Mouse (Mus musculus): ENCODE data around the gene Cfap45. TPM values are rescaled to one million over a fixed set of nuclear protein-coding genes. Genes with fewer than 3 reads are reported as not detected.

Cfap45 gene
- polyA plus RNA-seq, 1 experiment = 0.20 TPM

DNA sequence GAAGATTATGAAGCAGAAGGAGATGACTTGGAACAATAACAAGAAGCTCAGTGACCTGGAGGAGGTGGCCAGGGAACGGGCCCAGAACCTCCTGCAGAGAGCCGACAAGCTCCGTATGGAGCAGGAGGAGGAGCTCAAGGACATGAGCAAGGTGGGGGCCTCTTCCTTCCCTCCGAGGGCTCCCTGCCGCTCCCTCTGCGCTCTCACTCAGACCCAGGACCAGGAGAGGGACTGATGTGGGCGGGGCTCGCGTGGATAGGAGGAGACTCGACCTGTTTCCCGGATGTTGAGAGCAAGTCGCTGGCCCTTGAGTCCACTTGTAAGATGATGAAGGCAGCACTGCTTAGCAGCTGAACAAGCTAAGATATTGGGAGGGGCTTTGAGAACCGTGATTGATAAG lies 11.9 kb downstream of the Cfap45 start:
- Histone ChIP-seq H3K4me3 (ENCODE audit: extremely low read depth, insufficient read depth, insufficient read length) (no peak overlapping the region), H3K36me3 (ENCODE audit: control insufficient read depth, insufficient read depth, low read length) (no peaks in the 10 kb centered on the region), H3K27me3 (ENCODE audit: control insufficient read depth, insufficient read depth, low read length) (no peaks in the 10 kb centered on the region), H3K27ac (ENCODE audit: insufficient read depth, low read length) (no peak overlapping the region), H3K4me1 (ENCODE audit: control insufficient read depth, insufficient read depth, insufficient read length) (no peaks in the 10 kb centered on the region)
- no peak for TF ChIP-seq POLR2A (IDR thresholded peaks at IDR 0.05; ENCODE audit: low read depth, low read length)
- TF ChIP-seq CTCF (IDR thresholded peaks at IDR 0.05; ENCODE audit: extremely low read depth, insufficient read depth, insufficient read length, insufficient replicate concordance) = no peak
- 46% methylated on average over 13 of the region's 13 CpGs for WGBS
- no peak for DNase-seq (ENCODE audit: low read depth in 1 of 2, low spot score in 2 of 2)

DNA sequence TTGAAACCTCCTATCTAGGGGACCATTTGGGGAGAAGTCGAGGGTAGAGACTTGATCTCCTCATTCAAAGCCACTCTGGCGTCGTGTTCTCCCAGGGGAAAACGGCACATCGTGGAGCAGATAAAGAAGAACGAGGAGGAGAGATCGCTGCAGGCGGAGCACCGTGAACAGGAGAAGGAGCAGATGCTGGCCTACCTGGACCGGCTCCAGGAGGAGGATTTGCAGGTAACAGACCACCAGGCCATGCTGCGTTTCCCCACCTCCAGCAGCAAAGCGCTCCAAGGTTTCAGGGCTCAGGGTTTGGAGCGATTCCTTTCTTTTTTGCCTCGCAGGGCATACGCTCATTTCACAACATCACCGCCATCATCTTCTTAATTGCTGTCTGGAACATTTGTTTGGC lies 14.5 kb downstream of the Cfap45 start:
- no peak for TF ChIP-seq POLR2A (IDR thresholded peaks at IDR 0.05; ENCODE audit: low read depth, low read length)
- no peak for TF ChIP-seq CTCF (IDR thresholded peaks at IDR 0.05; ENCODE audit: extremely low read depth, insufficient read depth, insufficient read length, insufficient replicate concordance)

DNA sequence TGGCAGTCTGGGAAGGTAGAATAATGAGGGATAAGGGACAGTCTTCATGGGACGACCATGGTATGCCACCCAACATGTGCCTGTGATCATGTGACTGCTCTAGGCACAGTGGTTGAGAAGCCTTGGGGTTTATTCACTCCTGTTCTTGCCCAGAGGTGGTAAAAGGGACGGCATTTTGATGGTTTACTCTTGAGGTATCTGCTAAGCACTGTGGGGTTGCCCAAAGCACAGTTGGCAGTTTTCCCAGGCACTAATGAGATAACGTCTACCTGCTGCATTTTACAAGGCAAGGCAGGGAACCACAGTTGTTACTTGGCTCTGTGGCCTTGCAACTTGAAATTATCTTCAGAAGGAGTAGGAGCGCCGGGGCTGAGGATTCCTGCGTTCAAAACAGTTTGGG lies 19.2 kb downstream of the Cfap45 start:
- Histone ChIP-seq H3K4me1 (ENCODE audit: control insufficient read depth, insufficient read depth, insufficient read length) (no peaks in the 10 kb centered on the region), H3K36me3 (ENCODE audit: control insufficient read depth, insufficient read depth, low read length) (no peaks in the 10 kb centered on the region), H3K27me3 (ENCODE audit: control insufficient read depth, insufficient read depth, low read length) (no peaks in the 10 kb centered on the region), H3K27ac (ENCODE audit: insufficient read depth, low read length) (no peak overlapping the region), H3K4me3 (ENCODE audit: extremely low read depth, insufficient read depth, insufficient read length) (no peak overlapping the region)
- no peak for TF ChIP-seq CTCF (IDR thresholded peaks at IDR 0.05; ENCODE audit: extremely low read depth, insufficient read depth, insufficient read length, insufficient replicate concordance)
- no peak for TF ChIP-seq POLR2A (IDR thresholded peaks at IDR 0.05; ENCODE audit: low read depth, low read length)
- 81% methylated on average over 6 of the region's 6 CpGs for WGBS
- no peak for DNase-seq (ENCODE audit: low read depth in 1 of 2, low spot score in 2 of 2)

More for the DNA sequence above, 14.5 kb downstream of the Cfap45 start:
- Histone ChIP-seq H3K27me3 (ENCODE audit: control insufficient read depth, insufficient read depth, low read length) (no peaks in the 10 kb centered on the region), H3K27ac (ENCODE audit: insufficient read depth, low read length) (no peak overlapping the region), H3K4me1 (ENCODE audit: control insufficient read depth, insufficient read depth, insufficient read length) (no peaks in the 10 kb centered on the region), H3K36me3 (ENCODE audit: control insufficient read depth, insufficient read depth, low read length) (no peaks in the 10 kb centered on the region), H3K4me3 (ENCODE audit: extremely low read depth, insufficient read depth, insufficient read length) (no peak overlapping the region)
- DNase-seq (ENCODE audit: low read depth in 1 of 2, low spot score in 2 of 2) = no peak
- 93% methylated on average over 16 of the region's 16 CpGs for WGBS

DNA sequence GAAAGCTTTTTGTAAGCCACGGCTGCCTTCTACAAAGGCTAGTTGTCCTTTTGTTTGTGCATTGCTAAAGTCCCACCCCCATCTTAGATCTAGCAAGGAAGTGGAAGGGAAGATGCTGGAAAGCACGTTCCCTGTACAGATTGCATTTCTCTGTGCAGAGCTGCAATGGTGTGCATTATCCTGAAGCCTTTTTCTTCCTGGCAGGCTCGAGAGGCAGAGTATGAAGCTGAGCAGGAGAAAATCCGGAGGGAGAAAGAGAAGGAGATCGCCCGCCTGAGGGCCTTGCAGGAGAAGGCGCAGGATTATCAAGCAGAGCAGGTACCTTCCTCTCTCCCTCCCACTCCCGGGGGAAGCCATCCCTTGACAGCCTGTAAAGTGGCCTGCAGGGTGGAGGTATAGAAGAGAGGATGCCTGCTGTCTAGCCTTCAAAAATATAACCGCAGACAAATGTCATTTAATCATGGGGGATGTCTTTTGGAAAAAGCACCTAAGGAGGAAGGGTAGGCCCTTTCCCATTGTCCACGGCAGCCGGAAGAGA lies 19.8 kb downstream of the Cfap45 start:
- TF ChIP-seq CTCF (IDR thresholded peaks at IDR 0.05; ENCODE audit: extremely low read depth, insufficient read depth, insufficient read length, insufficient replicate concordance) = no peak
- TF ChIP-seq POLR2A (IDR thresholded peaks at IDR 0.05; ENCODE audit: low read depth, low read length) = no peak
- H3K4me1 ChIP-seq (ENCODE audit: control insufficient read depth, insufficient read depth, insufficient read length) = no peaks in the 10 kb centered on the region
- H3K36me3 ChIP-seq (ENCODE audit: control insufficient read depth, insufficient read depth, low read length) = no peaks in the 10 kb centered on the region
- no peak for DNase-seq (ENCODE audit: low read depth in 1 of 2, low spot score in 2 of 2)
- H3K27me3 ChIP-seq (ENCODE audit: control insufficient read depth, insufficient read depth, low read length) = no peaks in the 10 kb centered on the region
- WGBS = 85% methylated on average over 11 of the region's 11 CpGs
- no peak overlapping the region for H3K27ac ChIP-seq (ENCODE audit: insufficient read depth, low read length)
- no peak overlapping the region for H3K4me3 ChIP-seq (ENCODE audit: extremely low read depth, insufficient read depth, insufficient read length)

DNA sequence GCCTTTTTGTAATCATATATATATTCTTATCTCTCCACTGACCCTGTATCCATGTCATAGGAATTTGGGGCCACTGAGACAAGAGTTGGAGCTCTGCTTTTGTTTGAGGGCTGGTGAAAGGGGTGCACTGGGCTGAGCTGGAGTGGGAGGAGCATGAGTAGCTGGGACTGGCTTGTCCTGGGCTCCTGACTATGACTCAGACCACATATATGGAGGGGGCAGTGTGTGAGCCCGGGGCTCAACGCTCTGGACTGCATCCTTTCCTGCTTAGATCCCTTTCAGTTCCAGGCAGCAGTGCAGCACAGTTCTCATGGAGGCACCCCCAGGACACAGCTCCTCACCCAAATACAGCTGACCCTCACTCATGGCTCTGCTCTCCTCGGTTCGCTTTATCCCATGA lies 25.5 kb downstream of the Cfap45 start:
- Histone ChIP-seq H3K27me3 (ENCODE audit: control insufficient read depth, insufficient read depth, low read length) (no peaks in the 10 kb centered on the region), H3K4me3 (ENCODE audit: extremely low read depth, insufficient read depth, insufficient read length) (no peak overlapping the region), H3K36me3 (ENCODE audit: control insufficient read depth, insufficient read depth, low read length) (no peaks in the 10 kb centered on the region), H3K4me1 (ENCODE audit: control insufficient read depth, insufficient read depth, insufficient read length) (peaks cover 13% of the 10 kb centered on the region; the same call in 1 of the 2 replicates), H3K27ac (ENCODE audit: insufficient read depth, low read length) (no peak overlapping the region)
- TF ChIP-seq CTCF (IDR thresholded peaks at IDR 0.05; ENCODE audit: extremely low read depth, insufficient read depth, insufficient read length, insufficient replicate concordance) (no peak), POLR2A (IDR thresholded peaks at IDR 0.05; ENCODE audit: low read depth, low read length) (no peak)
- WGBS = 93% methylated on average over 4 of the region's 4 CpGs
- DNase-seq (ENCODE audit: low read depth in 1 of 2, low spot score in 2 of 2) = no peak

DNA sequence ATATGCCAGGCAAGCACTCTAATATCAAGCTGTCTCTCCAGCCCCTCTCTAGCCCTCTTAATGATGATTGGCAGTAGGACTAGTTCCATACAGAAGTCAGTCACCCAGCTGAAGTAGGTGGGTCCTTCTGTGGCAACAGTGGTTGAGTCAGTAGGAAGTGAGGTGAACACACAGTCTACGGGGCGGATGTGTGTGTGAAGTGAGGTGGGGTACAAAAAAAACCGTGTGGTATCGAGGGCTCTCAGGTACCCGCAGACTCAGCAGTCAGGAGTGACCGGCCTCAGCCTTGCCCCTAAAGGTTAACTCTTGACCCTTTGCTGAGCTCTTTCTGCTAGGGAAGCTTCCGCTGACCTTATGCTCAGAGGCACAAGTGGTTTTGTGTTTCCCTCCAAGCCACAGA lies 27.9 kb downstream of the Cfap45 start:
- H3K36me3 ChIP-seq (ENCODE audit: control insufficient read depth, insufficient read depth, low read length) = no peaks in the 10 kb centered on the region
- peak overlapping the region; percentile 43; the same call in 1 of the 2 replicates for H3K4me3 ChIP-seq (ENCODE audit: extremely low read depth, insufficient read depth, insufficient read length)
- WGBS = 13% methylated on average over 7 of the region's 7 CpGs
- peak overlapping the region; percentile 75 for H3K27ac ChIP-seq (ENCODE audit: insufficient read depth, low read length)
- no peak for TF ChIP-seq CTCF (IDR thresholded peaks at IDR 0.05; ENCODE audit: extremely low read depth, insufficient read depth, insufficient read length, insufficient replicate concordance)
- no peak for TF ChIP-seq POLR2A (IDR thresholded peaks at IDR 0.05; ENCODE audit: low read depth, low read length)
- DNase-seq (ENCODE audit: low read depth in 1 of 2, low spot score in 2 of 2) = peak in 1 of 2 experiments; percentile 48
- H3K27me3 ChIP-seq (ENCODE audit: control insufficient read depth, insufficient read depth, low read length) = no peaks in the 10 kb centered on the region
- peaks cover 13% of the 10 kb centered on the region; the same call in 1 of the 2 replicates for H3K4me1 ChIP-seq (ENCODE audit: control insufficient read depth, insufficient read depth, insufficient read length)

DNA sequence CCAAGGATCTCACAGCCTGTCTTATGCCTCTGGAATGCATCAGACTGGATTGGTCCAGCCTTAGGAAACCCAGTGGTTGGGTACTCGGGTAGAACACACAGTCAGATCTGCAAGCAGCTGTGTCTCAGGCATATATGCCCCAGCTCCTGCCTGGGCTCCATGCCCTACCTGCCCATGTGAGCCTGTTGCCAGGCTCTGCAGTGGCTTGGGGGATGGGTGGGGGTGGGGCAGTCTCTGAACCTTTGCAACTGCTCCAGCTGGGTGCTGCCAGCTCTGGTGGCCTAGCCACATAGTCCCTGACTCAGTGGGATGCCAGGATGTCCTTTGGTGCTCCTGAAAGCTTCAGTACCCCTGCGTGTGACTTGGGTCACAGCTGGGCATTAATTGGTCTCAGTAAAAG lies 28.7 kb downstream of the Cfap45 start:
- 10% methylated on average over 2 of the region's 2 CpGs for WGBS
- Histone ChIP-seq H3K4me1 (ENCODE audit: control insufficient read depth, insufficient read depth, insufficient read length) (peaks cover 13% of the 10 kb centered on the region; the same call in 1 of the 2 replicates), H3K36me3 (ENCODE audit: control insufficient read depth, insufficient read depth, low read length) (no peaks in the 10 kb centered on the region), H3K27ac (ENCODE audit: insufficient read depth, low read length) (0 out of 2 replicates have a peak overlapping the region, but pooled peaks have one; percentile 49), H3K4me3 (ENCODE audit: extremely low read depth, insufficient read depth, insufficient read length) (peak overlapping the region; percentile 77), H3K27me3 (ENCODE audit: control insufficient read depth, insufficient read depth, low read length) (no peaks in the 10 kb centered on the region)
- DNase-seq (ENCODE audit: low read depth in 1 of 2, low spot score in 2 of 2) = no peak
- TF ChIP-seq CTCF (IDR thresholded peaks at IDR 0.05; ENCODE audit: extremely low read depth, insufficient read depth, insufficient read length, insufficient replicate concordance) = no peak
- TF ChIP-seq POLR2A (IDR thresholded peaks at IDR 0.05; ENCODE audit: low read depth, low read length) = no peak
